Mouse (Mus musculus): Measurements from ENCODE around the gene Colq.

The Colq gene

DNA sequence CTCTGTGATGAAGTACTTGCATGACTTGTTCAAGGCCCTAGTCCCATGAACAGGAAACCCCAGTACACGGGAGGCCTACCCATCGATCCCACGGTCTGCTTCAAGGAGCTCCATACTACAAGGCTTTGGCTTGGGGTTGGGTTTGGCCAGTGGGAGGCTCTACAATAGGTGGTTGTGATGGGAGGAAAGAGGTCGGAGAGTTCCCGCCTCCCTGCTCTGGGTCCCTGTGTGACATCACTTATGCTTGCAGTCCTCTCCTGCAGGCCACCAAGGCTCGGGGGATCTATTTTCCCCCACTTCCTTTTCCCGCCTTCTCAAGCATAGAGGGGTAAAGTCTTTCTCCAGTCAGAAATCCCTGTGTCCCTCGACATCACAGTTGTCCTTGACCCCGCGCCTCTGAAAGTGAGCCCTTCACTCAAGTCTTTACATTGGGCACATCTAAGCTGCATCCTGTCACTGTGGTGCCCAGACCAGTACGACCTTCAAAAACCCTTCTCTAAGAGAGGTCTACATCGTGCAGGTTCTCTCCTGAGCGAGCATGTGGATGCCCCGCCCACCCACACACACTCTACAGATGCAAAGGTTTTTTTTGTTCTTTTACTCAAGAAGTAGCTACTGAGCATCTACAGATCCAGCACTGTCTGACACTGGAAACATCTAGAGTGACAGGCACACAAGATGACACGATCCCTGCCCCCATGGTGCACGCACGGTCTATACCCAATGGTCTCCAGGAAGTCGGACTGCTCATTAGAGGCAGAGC, 16.1 kb downstream of the Colq start:
- no peak for DNase-seq (ENCODE audit: low spot score)

DNA sequence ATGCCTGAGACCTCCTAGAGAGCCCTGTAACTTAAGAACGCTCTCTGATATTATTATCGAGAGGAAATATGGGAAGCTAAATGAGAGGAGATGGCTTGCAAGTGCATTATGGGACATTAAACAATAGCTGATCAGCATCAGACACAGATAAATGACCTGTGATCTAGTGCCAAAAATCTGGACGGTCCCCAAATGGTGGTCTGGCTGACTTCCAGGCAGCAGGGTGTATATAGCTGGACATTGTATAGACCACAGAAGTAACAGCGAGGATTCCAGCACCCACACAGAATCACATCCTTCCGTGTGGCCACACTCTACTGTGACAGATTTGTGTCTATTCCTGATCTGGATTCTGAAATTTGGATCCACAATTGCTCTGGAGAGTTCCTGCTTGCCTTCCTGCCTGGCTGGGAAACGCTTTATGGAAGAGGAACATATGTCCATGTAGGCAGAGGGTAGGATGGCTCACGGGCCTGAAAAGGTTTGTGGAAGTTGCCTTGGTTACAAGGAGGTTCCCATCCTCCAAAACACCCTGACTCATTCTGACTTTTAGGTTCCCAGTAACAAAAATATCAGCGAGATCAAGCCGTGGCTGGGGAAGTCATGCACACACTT, 18.5 kb downstream of the Colq start:
- DNase-seq (ENCODE audit: low spot score), result no peak

DNA sequence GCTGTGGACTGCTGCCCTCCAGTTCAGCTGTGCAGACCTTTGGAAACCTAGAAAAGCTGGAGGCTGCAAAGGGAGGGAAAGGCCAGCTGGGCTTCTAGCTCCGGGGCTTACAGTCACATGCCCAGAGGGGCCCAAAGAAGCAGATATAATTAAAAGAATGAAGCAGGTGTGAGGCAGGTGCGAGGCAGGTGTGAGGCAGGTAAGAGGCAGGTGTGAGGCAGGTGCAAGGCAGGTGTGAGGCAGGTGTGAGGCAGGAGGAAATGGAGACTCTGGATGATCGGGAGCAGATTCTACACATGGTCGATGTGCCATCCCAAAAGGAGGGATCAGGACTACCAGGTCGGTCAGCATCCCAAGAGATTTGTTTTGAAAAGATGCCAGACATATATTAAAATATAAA, 19.7 kb downstream of the Colq start:
- no peak for DNase-seq (ENCODE audit: low spot score)

DNA sequence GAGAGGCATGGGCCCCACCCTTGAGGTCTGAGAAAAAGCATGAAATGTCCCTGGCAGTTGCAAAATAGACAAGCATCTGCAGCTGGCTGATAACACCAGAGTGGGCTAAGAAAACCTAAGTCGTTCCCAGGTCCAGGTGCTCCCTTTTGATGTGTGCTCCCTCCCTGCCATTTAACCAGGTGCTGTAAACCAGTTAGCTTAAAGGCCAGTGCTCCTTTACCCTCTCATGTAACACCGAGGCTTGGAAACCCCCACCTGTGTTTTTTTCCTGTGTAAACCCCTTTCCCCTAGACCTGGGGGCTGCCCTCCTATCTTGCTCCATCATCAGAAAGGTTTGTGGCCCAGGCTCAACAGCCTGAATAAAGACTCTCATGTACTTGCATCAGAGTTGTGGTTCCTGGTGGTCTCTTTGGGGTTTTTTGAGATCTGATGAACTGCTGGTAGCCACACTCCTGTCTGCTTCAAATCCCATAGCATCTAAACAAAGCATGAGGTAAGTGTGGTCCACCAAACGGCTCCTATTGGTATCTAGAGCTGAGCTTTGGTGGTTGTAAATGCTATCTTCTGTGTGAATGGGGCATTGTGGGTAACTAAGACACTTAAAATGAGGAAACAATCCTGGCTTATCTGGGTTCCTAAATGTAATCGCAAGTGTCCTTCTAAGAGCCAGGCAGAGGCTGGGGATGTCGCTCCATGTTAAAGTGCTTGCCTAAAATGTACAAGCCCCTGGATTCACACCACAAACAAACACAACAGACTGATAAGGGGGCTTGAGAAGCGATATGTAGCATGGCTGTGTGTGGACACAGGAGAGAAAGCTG, 20.8 kb downstream of the Colq start:
- DNase-seq (ENCODE audit: low spot score), result no peak

DNA sequence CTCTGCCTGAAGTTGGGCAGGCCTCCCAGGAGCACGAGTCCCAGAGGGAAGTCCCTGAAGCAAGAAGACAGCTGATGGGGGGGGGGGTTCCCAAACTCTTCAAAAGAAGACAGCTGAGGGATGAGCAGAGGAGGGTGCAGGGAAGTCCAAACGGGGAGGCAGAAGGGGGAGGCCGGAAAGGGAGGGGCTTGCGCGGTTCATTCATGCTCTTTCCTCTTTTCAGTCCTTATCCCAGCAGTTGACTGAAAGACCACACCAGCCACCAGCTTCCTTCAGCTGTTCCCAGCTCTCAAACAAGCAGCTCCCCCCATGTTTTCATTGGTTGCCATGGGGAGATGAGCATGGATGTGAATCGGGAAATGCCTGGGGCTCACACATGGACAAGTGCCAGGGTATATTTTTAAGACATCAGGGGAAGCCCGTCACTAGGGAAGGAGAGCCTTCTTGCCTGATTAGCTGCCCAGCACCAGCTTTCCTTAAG, 22.0 kb downstream of the Colq start:
- no peak for DNase-seq (ENCODE audit: low spot score)

DNA sequence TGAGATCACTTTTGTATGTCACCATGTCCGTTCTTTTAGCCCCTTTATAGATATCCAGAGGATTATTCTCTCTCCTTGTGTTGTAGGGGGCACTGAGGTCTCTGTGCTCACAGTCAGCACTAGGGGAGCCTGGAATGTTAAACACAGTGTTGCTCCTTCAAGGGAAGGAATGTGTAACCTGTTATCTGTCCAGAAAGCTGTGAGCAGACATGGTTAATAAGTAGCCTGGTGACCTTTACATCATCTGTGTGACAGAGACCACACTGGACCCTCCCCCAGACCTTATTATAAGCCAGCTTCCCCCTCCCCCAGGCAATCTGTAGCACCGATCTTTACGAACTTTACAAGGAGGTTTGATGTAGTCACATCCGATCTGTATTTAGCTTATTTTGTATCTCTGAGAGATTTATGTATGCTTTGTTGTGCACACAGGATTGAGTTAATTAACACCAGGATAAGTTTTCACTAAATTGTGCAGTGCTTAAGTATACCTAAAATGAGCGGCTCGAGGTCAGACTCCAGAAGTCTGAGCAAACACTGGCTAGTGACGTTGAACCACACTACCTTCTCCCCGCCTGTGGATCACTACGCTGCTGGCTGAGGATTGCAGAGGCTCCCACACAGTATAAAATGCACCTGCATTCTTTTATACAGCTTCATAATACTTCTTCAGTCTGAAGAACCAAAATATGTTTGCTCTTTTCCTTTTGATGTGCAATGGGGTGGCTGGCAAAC, 25.5 kb downstream of the Colq start:
- no peak for DNase-seq (ENCODE audit: low spot score)

DNA sequence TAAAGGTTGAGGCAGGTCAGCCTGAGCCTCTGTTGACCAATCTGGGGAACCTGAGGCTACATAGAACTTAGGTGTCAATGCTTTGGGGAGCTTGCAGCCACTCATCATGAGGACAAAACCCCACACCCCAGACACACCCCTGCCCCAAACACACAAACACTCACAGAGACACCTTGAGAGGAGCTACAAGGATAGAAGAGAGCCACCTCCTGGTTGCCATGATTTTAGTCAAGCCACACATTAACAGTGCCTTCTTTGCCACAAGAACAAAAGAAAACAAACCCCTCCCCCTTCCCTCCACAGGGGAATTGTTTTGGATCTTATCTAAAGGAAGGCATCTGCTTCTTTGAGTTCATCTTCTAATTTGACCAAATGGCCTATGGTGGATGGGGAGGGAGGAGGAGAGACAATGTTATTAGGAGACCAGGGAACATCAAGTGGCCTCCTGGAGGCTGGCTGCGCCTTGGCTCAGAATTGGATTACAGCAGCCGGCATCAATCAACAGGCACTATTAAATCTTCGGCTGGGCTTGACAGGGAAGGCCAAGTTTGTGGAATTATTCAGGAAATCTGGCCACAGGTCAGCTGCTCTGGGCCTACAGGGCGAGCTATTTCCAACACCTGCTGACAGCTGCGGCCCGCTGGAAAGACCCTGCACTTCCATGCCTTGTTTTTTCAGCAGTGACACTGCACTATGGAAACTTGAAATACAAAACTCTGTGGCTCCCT, 26.5 kb downstream of the Colq start:
- peak; percentile 15 for DNase-seq (ENCODE audit: low spot score)

DNA sequence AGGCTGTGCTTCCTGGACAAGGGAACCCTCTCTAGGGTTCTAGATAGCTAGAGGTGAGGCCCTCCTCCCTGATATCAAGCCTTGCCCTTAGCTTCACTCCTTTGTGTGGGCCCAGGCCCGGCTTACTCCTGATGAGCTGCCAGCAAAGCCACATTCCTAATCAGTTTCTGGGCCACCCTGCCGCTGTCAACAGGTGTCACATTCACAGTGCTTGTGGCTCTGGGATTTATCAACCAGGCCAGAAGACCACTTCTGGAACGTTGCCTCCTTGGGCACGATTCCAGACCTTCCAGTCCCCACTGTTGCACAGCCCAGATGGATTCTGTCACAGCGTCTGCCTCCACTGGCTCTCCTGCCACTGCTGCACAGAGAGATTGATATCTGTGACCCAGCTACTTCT, 30.3 kb downstream of the Colq start:
- no peak for DNase-seq (ENCODE audit: low spot score)

DNA sequence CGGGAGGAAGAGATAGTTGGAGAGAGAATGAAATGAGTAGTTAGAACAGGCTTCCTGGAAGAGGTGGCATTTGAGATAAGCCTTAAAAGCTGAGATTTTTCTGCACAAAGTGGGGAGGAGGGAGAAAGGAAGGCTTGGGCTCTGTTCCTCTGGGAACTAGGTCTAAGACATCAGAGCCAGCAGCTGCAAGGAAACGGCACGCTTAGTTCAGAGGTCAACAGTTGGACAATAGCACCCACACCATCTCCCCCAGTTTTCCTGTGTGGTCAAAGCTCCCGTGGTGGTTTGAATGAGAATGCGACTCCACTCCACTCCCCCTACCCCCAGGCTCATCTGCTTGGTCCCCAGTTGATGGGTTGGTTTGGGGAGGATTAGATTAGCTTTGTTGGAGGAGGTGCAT, 31.9 kb downstream of the Colq start:
- no peak for DNase-seq (ENCODE audit: low spot score)

DNA sequence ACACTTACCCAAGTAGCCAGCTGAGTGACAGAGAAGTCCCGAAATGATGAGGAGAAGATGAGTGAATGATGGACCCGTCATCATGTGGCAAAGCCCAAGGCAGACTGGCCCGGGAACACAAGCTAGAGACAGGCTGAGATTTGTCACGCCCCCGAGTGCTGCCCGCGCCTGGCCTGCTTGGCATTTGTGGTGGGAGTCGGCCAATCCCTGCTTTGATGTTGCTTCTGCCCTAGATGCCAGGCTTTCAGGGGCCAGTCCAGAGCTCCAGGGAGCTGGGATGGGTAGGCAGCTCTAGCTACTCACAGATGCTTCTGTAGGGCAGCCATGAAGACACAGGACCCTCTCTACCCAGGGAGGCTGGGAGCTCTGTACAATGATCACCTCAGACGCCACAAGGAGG, 33.4 kb downstream of the Colq start:
- DNase-seq (ENCODE audit: low spot score), result no peak

DNA sequence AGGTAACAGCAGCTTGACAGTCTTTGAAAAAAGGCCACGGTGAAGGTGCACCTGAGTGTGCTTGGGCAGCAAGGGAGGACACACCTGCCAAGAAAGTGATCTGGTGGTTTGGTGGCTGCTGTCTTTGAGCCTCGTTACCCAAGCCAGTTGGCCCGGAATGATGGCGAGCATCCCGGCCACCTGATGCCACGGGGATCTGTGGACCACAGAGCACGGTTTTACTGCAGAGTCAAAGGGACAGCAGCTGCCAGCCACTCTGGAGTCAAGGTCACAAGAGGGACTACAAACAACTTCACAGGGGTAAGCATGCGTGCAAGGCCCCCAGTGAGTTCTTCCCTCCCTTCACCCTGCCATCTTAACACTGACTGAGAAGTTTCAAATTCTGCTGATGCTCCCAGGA, 33.9 kb downstream of the Colq start:
- no peak for DNase-seq (ENCODE audit: low spot score)

DNA sequence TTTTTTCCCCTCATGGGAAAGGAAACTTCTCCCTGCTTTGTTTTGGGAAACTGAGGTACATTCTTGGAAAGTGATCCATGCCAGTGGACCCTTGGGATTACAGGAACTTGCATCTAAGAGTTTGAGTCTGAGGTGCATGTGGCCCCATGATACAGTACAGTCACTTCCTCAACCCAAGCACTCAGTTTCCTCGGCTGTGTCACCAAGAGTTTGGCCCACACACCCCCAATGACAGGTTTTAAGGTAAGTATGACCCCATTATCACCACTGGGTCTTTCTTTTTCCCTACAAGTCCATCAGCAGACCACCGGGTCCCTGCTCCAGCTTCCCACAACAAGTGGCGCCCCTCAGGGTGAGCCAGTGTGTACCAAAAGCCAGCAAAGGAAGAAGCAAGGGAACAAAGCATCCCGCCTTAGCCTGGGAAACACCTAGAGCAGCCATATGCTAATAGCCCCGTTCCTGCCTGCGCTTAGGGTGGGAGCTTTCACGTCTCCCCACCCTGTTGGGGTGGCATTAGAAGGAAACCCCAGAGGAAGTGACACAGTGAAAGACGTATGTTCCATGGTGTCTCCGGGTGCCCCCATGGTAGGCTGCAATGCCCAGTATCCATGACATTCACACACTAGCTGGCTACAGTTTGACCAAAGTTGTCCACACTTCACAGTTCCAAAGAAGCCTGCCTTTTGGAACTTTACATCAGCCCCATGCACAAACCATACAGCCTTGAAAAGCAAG, 34.5 kb downstream of the Colq start:
- DNase-seq (ENCODE audit: low spot score), result no peak

DNA sequence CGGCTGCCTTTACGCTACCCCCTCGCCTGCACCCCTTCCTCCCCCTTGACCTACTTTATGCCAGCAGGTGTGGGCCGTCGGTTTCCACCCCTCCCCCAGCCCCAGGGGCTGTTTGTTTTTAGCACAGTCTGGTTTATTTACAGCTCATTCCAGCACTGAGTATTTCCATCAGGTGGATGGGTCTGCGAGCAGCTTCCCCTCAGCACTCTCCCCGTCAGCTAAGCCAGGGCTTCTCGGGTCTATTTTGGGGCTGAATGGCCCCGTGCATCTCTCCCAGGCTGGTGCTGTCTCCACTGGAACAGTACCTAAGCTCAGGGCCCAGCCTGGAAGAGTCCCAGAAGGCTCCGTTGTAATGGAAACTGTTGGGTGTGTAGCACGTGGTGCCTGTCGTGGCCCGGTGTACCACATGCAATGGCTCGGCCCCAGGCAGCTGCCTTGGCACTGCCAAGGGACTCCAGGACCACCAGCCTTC, 35.1 kb downstream of the Colq start:
- DNase-seq (ENCODE audit: low spot score), result no peak

DNA sequence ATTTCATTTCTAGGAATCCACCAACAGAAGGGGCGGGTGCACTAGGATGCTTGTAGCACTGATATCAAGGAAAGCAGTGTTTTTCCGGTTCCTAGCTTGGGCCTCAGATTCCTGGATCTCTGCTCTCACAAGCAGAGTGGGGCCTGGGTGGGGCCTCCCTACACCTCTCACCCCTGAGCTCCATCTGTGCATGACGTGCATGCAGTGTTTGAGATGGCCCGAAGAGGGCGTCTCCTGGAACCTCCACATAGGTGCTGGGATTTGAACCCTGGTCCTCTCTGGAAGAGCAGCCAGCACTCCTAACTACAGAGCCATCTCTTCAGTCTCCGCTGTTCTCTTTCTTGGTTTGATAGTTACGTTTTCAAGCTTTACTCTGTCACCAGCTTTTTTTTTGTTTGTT, 36.1 kb downstream of the Colq start:
- DNase-seq (ENCODE audit: low spot score), result no peak

DNA sequence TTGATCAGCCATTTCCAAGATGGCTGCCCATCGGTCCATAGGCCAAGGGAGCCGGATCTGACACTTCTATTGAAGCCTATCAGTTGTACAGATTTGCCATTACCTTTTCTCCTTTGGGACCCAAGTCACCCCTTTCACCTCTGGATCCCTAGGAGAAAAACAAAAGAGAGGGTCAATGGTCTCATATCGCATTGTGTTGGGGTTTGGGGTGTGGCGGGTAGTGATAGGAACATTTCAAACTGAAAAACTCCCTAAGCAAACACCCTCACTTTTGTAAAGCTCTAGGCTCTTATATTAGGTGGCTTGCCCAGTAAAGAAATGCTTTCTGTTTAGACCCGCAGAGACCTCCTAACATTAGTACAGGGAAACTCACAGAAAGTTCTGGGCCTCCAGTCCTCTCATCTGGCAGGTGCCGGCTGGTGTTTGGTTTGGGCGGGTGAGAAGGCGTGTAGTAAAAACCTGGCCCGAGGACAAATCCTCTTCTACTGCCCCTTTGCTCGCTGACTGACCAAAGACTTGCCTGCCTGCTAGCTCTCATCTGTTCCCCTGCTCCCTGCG, 47.2 kb downstream of the Colq start:
- no peak for DNase-seq (ENCODE audit: low spot score)

DNA sequence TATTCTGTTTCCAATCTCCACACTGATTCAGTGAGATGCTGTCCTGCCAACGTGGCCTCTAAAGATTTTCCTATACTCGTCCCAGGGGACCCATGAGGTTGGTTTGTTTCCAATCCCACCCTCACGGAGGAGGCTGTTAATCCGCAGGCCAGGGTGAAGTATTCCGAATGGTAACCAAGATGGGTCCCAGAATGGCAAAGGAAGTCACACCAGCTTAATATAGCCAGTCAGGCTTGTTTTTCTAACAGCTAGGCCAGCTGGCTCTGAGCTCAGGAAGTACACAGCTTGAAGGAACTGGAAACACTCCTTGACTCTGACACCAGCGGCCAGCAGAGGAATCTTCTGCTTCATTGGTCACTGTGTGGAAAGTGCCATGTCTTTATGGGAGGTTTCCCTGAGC, 53.8 kb downstream of the Colq start:
- DNase-seq (ENCODE audit: low spot score), result no peak

DNA sequence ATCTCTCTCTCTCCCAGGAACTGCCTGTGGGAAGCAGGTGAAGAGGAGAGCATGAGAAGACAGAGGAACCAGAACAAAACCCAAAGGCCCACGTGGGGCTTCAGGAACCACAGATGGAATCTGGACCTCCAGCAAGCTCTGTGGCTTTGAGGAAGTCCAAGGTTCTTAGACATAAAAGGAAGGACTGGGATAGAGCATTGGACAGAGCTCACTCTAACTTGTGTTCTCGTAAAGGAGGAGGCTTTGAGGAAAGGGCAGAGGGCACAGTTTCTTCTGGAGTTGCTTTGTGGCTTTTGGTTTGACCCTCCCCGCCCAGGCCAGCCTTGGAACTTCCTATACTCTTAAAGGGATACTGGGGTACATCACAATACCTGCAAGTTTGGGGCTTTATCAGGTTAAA, 58.5 kb downstream of the Colq start:
- DNase-seq (ENCODE audit: low spot score), result no peak

DNA sequence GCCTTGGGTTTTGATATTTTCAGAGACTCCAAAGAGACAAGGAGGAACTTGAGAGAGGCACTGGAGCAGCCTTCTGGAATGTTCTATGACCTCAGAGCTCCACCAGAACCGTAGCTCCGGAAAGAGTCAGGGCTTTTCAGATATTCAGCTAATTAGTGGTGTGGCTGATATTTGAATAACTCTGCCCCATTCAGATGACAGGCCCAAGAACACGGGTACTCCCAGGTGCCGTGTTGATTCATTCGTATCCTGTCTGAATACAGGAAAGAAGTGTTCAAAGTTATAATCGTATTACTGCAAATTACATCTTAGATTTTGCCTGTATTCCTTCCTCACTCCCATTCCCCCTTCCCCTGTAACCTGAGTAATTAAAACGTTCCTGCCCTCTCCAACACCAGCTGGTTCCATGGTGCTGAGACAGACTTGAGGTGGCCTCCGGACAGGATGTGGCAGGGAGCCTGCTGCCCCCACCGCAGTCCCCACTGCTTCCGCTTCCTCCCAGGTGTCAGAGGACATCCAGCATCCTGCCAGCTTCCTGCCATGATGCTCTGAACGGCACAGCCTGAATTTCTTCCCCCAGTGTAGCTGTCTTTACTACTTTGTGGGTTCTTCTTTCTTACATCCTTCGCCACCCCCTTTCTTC, 59.5 kb downstream of the Colq start:
- DNase-seq (ENCODE audit: low spot score), result no peak

DNA sequence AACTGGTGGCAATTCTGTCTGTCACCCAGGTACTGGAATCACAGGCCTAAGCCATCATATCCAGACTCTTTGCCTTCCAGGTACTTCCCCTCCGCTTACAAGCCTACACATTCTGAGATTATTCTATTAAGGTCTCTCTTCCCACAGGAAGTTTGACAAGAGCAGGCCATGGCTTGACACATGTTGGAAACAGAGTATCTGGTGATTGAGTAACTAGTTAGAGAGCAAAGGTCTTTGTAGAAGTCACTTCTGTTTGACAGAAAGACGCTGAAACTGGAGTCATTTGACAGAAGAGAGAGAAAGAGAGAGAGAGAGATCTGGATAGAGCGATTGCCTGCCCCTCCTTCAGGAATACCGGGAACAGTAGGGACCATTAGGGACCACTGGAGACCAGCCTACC, 60.3 kb downstream of the Colq start:
- no peak for DNase-seq (ENCODE audit: low spot score)
